Mouse (Mus musculus): ENCODE data around the gene Cyp39a1. TPM values are rescaled to one million over a fixed set of nuclear protein-coding genes. Genes with fewer than 3 reads are reported as not detected.

Gene Cyp39a1
- polyA plus RNA-seq, 1 experiment = 1.7 TPM

DNA sequence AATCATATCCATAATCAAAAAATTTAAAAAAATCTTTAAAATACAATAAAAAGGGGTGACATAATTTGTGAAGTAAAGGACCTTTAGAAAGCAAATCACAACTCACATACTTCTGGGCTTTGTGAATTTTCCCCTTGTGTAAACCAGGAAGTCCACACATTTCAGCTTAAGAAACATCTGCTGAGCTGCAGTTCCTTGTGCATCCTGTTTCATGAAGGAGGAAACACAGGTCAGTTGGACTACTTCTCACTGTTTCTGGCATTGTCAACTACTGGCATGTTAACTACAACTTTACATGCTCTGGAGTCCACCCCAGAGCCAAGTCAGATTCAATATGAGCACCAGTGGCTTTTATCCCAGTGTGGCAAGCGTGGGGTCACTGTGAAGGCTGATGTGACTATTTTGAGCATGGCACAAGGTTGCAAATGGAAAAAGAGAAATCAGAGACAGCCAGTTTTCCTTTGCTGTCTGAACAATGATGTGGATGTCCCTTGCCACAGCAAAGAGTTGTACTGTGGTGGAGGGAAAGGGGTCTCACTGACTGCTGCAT is 127.6 kb downstream of the Cyp39a1 start:
- Histone ChIP-seq H3K36me3 (ENCODE audit: control insufficient read depth, insufficient read depth) (no peaks in the 10 kb centered on the region), H3ac (ENCODE audit: control insufficient read depth, insufficient read length) (no peak overlapping the region), H3K4me3 (no peak overlapping the region), H3K79me2 (ENCODE audit: control insufficient read depth, insufficient read depth) (no peaks in the 10 kb centered on the region), H3K27me3 (ENCODE audit: control insufficient read depth, insufficient read depth, insufficient read length) (no peaks in the 10 kb centered on the region), H3K4me2 (ENCODE audit: low read depth) (no peak overlapping the region)
- TF ChIP-seq POLR2AphosphoS2 (IDR thresholded peaks at IDR 0.05; ENCODE audit: insufficient read length, low read depth) = no peak
- no peak for TF ChIP-seq REST (IDR thresholded peaks at IDR 0.05; ENCODE audit: insufficient read depth, insufficient read length)
- no peak for TF ChIP-seq POLR2A (IDR thresholded peaks at IDR 0.05; ENCODE audit: insufficient read length, low read depth)
- no peak for TF ChIP-seq MAX (IDR thresholded peaks at IDR 0.05; ENCODE audit: low read depth)
- no peak for TF ChIP-seq MYOG (IDR thresholded peaks at IDR 0.05; ENCODE audit: control insufficient read depth in 1 of 3, insufficient read depth in 1 of 3, insufficient read length in 2 of 3, low read depth in 2 of 3)
- TF ChIP-seq CEBPB (IDR thresholded peaks at IDR 0.05; ENCODE audit: insufficient read depth, poor library complexity, severe bottlenecking) = no peak
- no peak for TF ChIP-seq SRF (IDR thresholded peaks at IDR 0.05; ENCODE audit: control insufficient read depth, insufficient read length, low read depth)

Other genes starting within 250 kb of the Cyp39a1 start
- not detected for gene Mep1a, start 164.6 kb upstream of the Cyp39a1 start, polyA plus RNA-seq (2012; fragmentation: generic; extraction: Trizol)
- 0.23 TPM for gene Ankrd66, start 123.8 kb upstream of the Cyp39a1 start, polyA plus RNA-seq (2012; fragmentation: generic; extraction: Trizol)
- 3.4 TPM for gene Pla2g7, start 99.3 kb upstream of the Cyp39a1 start, polyA plus RNA-seq (2012; fragmentation: generic; extraction: Trizol)
- 0.08 TPM for gene Tdrd6, start 37.1 kb upstream of the Cyp39a1 start, polyA plus RNA-seq (2012; fragmentation: generic; extraction: Trizol)
- gene Slc25a27, start 211 bp upstream of the Cyp39a1 start, polyA plus RNA-seq (2012; fragmentation: generic; extraction: Trizol) = 1.1 TPM
- gene Rcan2, start 133.9 kb downstream of the Cyp39a1 start, polyA plus RNA-seq (2012; fragmentation: generic; extraction: Trizol) = 2.0 TPM